Mouse (Mus musculus): ENCODE data around the gene 4930432M17Rik.

DNA sequence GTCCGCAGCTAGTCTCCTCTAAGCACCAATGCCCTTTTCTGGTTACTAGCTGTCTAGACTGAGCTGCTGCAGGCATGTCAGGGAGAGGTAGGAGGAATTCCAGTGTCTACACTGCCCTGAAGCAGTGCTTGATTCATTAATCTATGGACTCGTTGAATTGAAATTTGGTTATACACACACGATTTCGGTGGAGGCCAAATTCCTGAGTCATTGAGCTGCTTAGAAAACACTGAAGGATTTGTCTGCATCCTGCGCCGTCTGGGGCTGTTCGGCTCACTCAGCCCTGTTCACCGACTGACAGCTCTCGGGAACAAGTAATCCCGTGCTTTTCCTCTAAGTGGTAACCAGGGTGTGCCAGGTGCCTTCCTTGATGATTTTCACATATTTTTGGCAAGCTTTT is 55.1 kb downstream of the 4930432M17Rik start:
- TF ChIP-seq EP300 (IDR thresholded peaks at IDR 0.05; ENCODE audit: low read depth) (no peak), CTCF (IDR thresholded peaks at IDR 0.05; ENCODE audit: low read depth) (no peak)
